Mouse (Mus musculus): ENCODE measurements around the gene Zfp777. TPM values are rescaled to one million over a fixed set of nuclear protein-coding genes. Genes with fewer than 3 reads are reported as not detected.

Zfp777 gene
- 10.1 and 11.0 TPM in 2 replicates for polyA plus RNA-seq (2014; fragmentation: Nextera tagmentation; extraction: Ambion mirVana)

- H3K9me3 ChIP-seq (ENCODE audit: control insufficient read depth, low read length), result no peaks in the 10 kb centered on the region
- peaks cover 12% of the 10 kb centered on the region for H3K36me3 ChIP-seq (ENCODE audit: control insufficient read depth, insufficient read depth, low read length)
- H3K4me3 ChIP-seq (replicated peaks; ENCODE audit: low read depth, low read length), result peak within 1 kb of the TSS; percentile 64
- peak within 1 kb of the TSS; percentile 71 for H3K4me2 ChIP-seq (ENCODE audit: low read length)
- H3K4me1 ChIP-seq (ENCODE audit: control insufficient read depth, insufficient read depth, low read length), result no peaks in the 10 kb centered on the region
- DNase-seq (peak; percentile 89), ATAC-seq (ENCODE audit: low FRiP score, low TSS enrichment) (peak; percentile 88)
- under 1% methylated on average over 76 of the region's 82 CpGs for WGBS
- H3K27ac ChIP-seq (replicated peaks; ENCODE audit: low read depth, low read length), result peak within 1 kb of the TSS; percentile 93
- H3K9ac ChIP-seq (replicated peaks; ENCODE audit: low read length), result peak within 1 kb of the TSS; percentile 87
- no peaks in the 10 kb centered on the region for H3K27me3 ChIP-seq (ENCODE audit: control insufficient read depth, insufficient read depth, low read length)
These were observed at the start of gene Zfp777 for GRCm38 (mm10) chr6:48048426-48049272. TSS of gene Zfp777 (minus strand) at chr6:48048911.

- ATAC-seq (ENCODE audit: low FRiP score, low TSS enrichment), result no peak
- peaks cover 15% of the 10 kb centered on the region for H3K36me3 ChIP-seq (ENCODE audit: control insufficient read depth, insufficient read depth, low read length)
- H3K9ac ChIP-seq (replicated peaks; ENCODE audit: low read length), result no peak overlapping the region
- 41% methylated on average over 14 of the region's 14 CpGs for WGBS
- no peaks in the 10 kb centered on the region for H3K27me3 ChIP-seq (ENCODE audit: control insufficient read depth, insufficient read depth, low read length)
- H3K4me2 ChIP-seq (ENCODE audit: low read length), result peak overlapping the region; percentile 69
- peak overlapping the region; percentile 85; the same call in 1 of the 2 replicates for H3K4me3 ChIP-seq (replicated peaks; ENCODE audit: low read depth, low read length)
- no peaks in the 10 kb centered on the region for H3K9me3 ChIP-seq (ENCODE audit: control insufficient read depth, low read length)
- no peak overlapping the region for H3K27ac ChIP-seq (replicated peaks; ENCODE audit: low read depth, low read length)
- DNase-seq, result peak; percentile 17
- peaks cover 12% of the 10 kb centered on the region for H3K4me1 ChIP-seq (ENCODE audit: control insufficient read depth, insufficient read depth, low read length)
These were observed 38.4 kb upstream of the Zfp777 start for GRCm38 (mm10) chr6:48086957-48087715.

- Histone ChIP-seq H3K4me2 (ENCODE audit: low read length) (peak within 1 kb of the TSS; percentile 69), H3K4me1 (ENCODE audit: control insufficient read depth, insufficient read depth, low read length) (peaks cover 12% of the 10 kb centered on the region), H3K27ac (replicated peaks; ENCODE audit: low read depth, low read length) (peak within 1 kb of the TSS; percentile 90), H3K9ac (replicated peaks; ENCODE audit: low read length) (peak within 1 kb of the TSS; percentile 95), H3K36me3 (ENCODE audit: control insufficient read depth, insufficient read depth, low read length) (peaks cover 21% of the 10 kb centered on the region), H3K4me3 (replicated peaks; ENCODE audit: low read depth, low read length) (peak within 1 kb of the TSS; percentile 85), H3K9me3 (ENCODE audit: control insufficient read depth, low read length) (no peaks in the 10 kb centered on the region), H3K27me3 (ENCODE audit: control insufficient read depth, insufficient read depth, low read length) (no peaks in the 10 kb centered on the region)
- DNase-seq, result peak; percentile 94
- ATAC-seq (ENCODE audit: low FRiP score, low TSS enrichment), result peak; percentile 92
- under 1% methylated on average over 51 of the region's 53 CpGs for WGBS
These were observed 37.8 kb upstream of the Zfp777 start, which contains the start of gene Zfp746 for GRCm38 (mm10) chr6:48086471-48086878. TSS of gene Zfp746 (minus strand) at chr6:48086593.

GRCm38 (mm10) chr6:48085521-48086404 is 37.1 kb upstream of the Zfp777 start:
- Histone ChIP-seq H3K36me3 (ENCODE audit: control insufficient read depth, insufficient read depth, low read length) (peaks cover 29% of the 10 kb centered on the region), H3K4me1 (ENCODE audit: control insufficient read depth, insufficient read depth, low read length) (peaks cover 12% of the 10 kb centered on the region), H3K9me3 (ENCODE audit: control insufficient read depth, low read length) (no peaks in the 10 kb centered on the region), H3K4me2 (ENCODE audit: low read length) (peak overlapping the region; percentile 69), H3K27me3 (ENCODE audit: control insufficient read depth, insufficient read depth, low read length) (no peaks in the 10 kb centered on the region), H3K27ac (replicated peaks; ENCODE audit: low read depth, low read length) (peak overlapping the region; percentile 90), H3K4me3 (replicated peaks; ENCODE audit: low read depth, low read length) (peak overlapping the region; percentile 85), H3K9ac (replicated peaks; ENCODE audit: low read length) (peak overlapping the region; percentile 95)
- WGBS, result 3% methylated on average over 68 of the region's 72 CpGs
- DNase-seq, result peak; percentile 75
- peak; percentile 87 for ATAC-seq (ENCODE audit: low FRiP score, low TSS enrichment)

GRCm38 (mm10) chr6:48083733-48084191 is 35.1 kb upstream of the Zfp777 start:
- no peak for DNase-seq
- H3K27me3 ChIP-seq (ENCODE audit: control insufficient read depth, insufficient read depth, low read length), result no peaks in the 10 kb centered on the region
- WGBS, result 94% methylated on average over 6 of the region's 6 CpGs

GRCm38 (mm10) chr6:48081952-48082351 is 33.2 kb upstream of the Zfp777 start:
- H3K27me3 ChIP-seq (ENCODE audit: control insufficient read depth, insufficient read depth, low read length), result no peaks in the 10 kb centered on the region
- H3K4me1 ChIP-seq (ENCODE audit: control insufficient read depth, insufficient read depth, low read length), result peaks cover 12% of the 10 kb centered on the region
- no peak for ATAC-seq (ENCODE audit: low FRiP score, low TSS enrichment)
- 97% methylated on average over 3 of the region's 3 CpGs for WGBS
- no peak overlapping the region for H3K4me2 ChIP-seq (ENCODE audit: low read length)
- no peak overlapping the region for H3K4me3 ChIP-seq (replicated peaks; ENCODE audit: low read depth, low read length)
- H3K36me3 ChIP-seq (ENCODE audit: control insufficient read depth, insufficient read depth, low read length), result peaks cover 65% of the 10 kb centered on the region
- no peaks in the 10 kb centered on the region for H3K9me3 ChIP-seq (ENCODE audit: control insufficient read depth, low read length)
- no peak overlapping the region for H3K9ac ChIP-seq (replicated peaks; ENCODE audit: low read length)
- no peak overlapping the region for H3K27ac ChIP-seq (replicated peaks; ENCODE audit: low read depth, low read length)
- DNase-seq, result no peak

More at GRCm38 (mm10) chr6:48083733-48084191, 35.1 kb upstream of the Zfp777 start:
- peaks cover 12% of the 10 kb centered on the region for H3K4me1 ChIP-seq (ENCODE audit: control insufficient read depth, insufficient read depth, low read length)
- no peak overlapping the region for H3K9ac ChIP-seq (replicated peaks; ENCODE audit: low read length)
- no peak for ATAC-seq (ENCODE audit: low FRiP score, low TSS enrichment)
- no peaks in the 10 kb centered on the region for H3K9me3 ChIP-seq (ENCODE audit: control insufficient read depth, low read length)
- no peak overlapping the region for H3K4me2 ChIP-seq (ENCODE audit: low read length)
- peaks cover 49% of the 10 kb centered on the region for H3K36me3 ChIP-seq (ENCODE audit: control insufficient read depth, insufficient read depth, low read length)
- H3K27ac ChIP-seq (replicated peaks; ENCODE audit: low read depth, low read length), result no peak overlapping the region
- no peak overlapping the region for H3K4me3 ChIP-seq (replicated peaks; ENCODE audit: low read depth, low read length)

GRCm38 (mm10) chr6:48081021-48081420 is 32.3 kb upstream of the Zfp777 start:
- no peak overlapping the region for H3K27ac ChIP-seq (replicated peaks; ENCODE audit: low read depth, low read length)
- no peak overlapping the region for H3K9ac ChIP-seq (replicated peaks; ENCODE audit: low read length)
- DNase-seq (no peak), ATAC-seq (ENCODE audit: low FRiP score, low TSS enrichment) (no peak)
- H3K9me3 ChIP-seq (ENCODE audit: control insufficient read depth, low read length), result no peaks in the 10 kb centered on the region
- WGBS, result 93% methylated on average over 5 of the region's 5 CpGs
- no peak overlapping the region for H3K4me2 ChIP-seq (ENCODE audit: low read length)
- H3K36me3 ChIP-seq (ENCODE audit: control insufficient read depth, insufficient read depth, low read length), result peaks cover 74% of the 10 kb centered on the region
- H3K4me3 ChIP-seq (replicated peaks; ENCODE audit: low read depth, low read length), result no peak overlapping the region
- no peaks in the 10 kb centered on the region for H3K27me3 ChIP-seq (ENCODE audit: control insufficient read depth, insufficient read depth, low read length)
- H3K4me1 ChIP-seq (ENCODE audit: control insufficient read depth, insufficient read depth, low read length), result peaks cover 12% of the 10 kb centered on the region

- ATAC-seq (ENCODE audit: low FRiP score, low TSS enrichment), result no peak
- no peak for DNase-seq
- Histone ChIP-seq H3K4me1 (ENCODE audit: control insufficient read depth, insufficient read depth, low read length) (no peaks in the 10 kb centered on the region), H3K9ac (replicated peaks; ENCODE audit: low read length) (no peak overlapping the region), H3K27me3 (ENCODE audit: control insufficient read depth, insufficient read depth, low read length) (no peaks in the 10 kb centered on the region), H3K27ac (replicated peaks; ENCODE audit: low read depth, low read length) (no peak overlapping the region), H3K4me3 (replicated peaks; ENCODE audit: low read depth, low read length) (no peak overlapping the region), H3K36me3 (ENCODE audit: control insufficient read depth, insufficient read depth, low read length) (peaks cover 51% of the 10 kb centered on the region), H3K9me3 (ENCODE audit: control insufficient read depth, low read length) (no peaks in the 10 kb centered on the region), H3K4me2 (ENCODE audit: low read length) (no peak overlapping the region)
- WGBS, result 90% methylated on average over 5 of the region's 5 CpGs
These were observed 24.6 kb upstream of the Zfp777 start for GRCm38 (mm10) chr6:48073316-48073715.

Data from midbrain, embryonic 14.5 days (tissue).